Mouse (Mus musculus) stomach, embryonic 16.5 days (tissue): ENCODE data around the gene Gm3776. TPM values are rescaled to one million over a fixed set of nuclear protein-coding genes. Genes with fewer than 3 reads are reported as not detected.
"Not testable (repeated sequence)": the region's sequence is repeated elsewhere in the genome, so short reads cannot be mapped to it uniquely, and the experiment has no call there.

ENCODE experiments used
- ATAC-seq: fragments of 200-750 bp; cut with Nextera tagmentation; 2 replicates; pipeline ENCODE4 v1.8.0; 2017; ENCODE audit warnings: moderate number of reproducible peaks, moderate TSS enrichment; ENCODE audit not compliant: insufficient read depth, low FRiP score
- H3K27ac ChIP-seq: fragments of 300-500 bp; sonication (generic); 2 replicates; pipeline ENCODE4 v1.5.1; 2014; ENCODE audit warnings: low read length
- H3K27me3 ChIP-seq: fragments of 300-500 bp; sonication (generic); 2 replicates; pipeline ENCODE4 v1.6.1; 2014; ENCODE audit warnings: low read length, control low read depth, mixed read lengths; ENCODE audit not compliant: control insufficient read depth, insufficient read depth
- H3K36me3 ChIP-seq: fragments of 300-500 bp; sonication (generic); 2 replicates; pipeline ENCODE4 v1.6.1; 2014; ENCODE audit warnings: low read length; ENCODE audit not compliant: control insufficient read depth, insufficient read depth
- H3K4me1 ChIP-seq: fragments of 300-500 bp; sonication (generic); 2 replicates; pipeline ENCODE4 v1.6.1; 2014; ENCODE audit warnings: low read length, control low read depth, mixed read lengths; ENCODE audit not compliant: control insufficient read depth, insufficient read depth
- H3K4me2 ChIP-seq: fragments of 300-500 bp; sonication (generic); 2 replicates; pipeline ENCODE4 v1.6.1; 2014; ENCODE audit warnings: low read depth, low read length, mixed read lengths
- H3K4me3 ChIP-seq: fragments of 300-500 bp; sonication (generic); replicated peaks from 2 replicates; pipeline ENCODE4 v1.5.1; 2014; ENCODE audit warnings: mild to moderate bottlenecking, low read length
- H3K9ac ChIP-seq: fragments of 300-500 bp; sonication (generic); 2 replicates; pipeline ENCODE4 v1.6.1; 2014; ENCODE audit warnings: low read length
- H3K9me3 ChIP-seq: fragments of 300-500 bp; sonication (generic); replicated peaks from 2 replicates; pipeline ENCODE4 v1.6.1; 2016; ENCODE audit warnings: low read length, control low read depth; ENCODE audit not compliant: control insufficient read depth
- WGBS: fragments of 180-500 bp; shearing (Covaris S2); extraction: QIAGEN DNeasy Blood & Tissue Kit; methylation state at CpG from one replicate; pipeline ENCODE4 v1.1.7; 2014; 5-methylcytosine and 5-hydroxymethylcytosine counted together
- polyA plus RNA-seq: library from polyadenylated mRNA; unstranded; fragments of >200 nt; fragmentation: Nextera tagmentation; extraction: Ambion mirVana; gene quantifications from 2 replicates; pipeline ENCODE4 v1.2.1, GENCODE M21; 2015

Gene Gm3776
- polyA plus RNA-seq, 1 experiment from 2014 or later: 87.2 TPM

DNA sequence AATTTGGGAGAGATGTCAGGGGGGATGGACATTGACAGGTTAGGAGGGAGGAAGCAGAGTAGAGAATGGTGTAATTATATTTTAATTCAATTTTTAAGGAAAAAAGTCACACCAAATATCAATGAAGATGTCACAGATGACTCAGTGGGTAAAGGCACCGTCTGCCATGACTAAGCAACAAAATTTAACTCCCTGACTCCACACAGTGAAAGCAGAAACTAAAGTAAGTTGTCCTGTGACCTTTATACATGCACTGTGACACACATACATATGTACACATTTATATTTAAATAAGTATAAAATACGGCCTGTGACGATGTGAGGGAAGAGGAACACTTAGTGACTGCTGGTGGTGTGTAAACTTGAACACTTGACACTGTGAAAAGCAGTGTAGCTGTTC is 51.2 kb downstream of the Gm3776 start:
- H3K4me2 ChIP-seq, ATAC-seq, H3K9me3 ChIP-seq, H3K27me3 ChIP-seq, H3K27ac ChIP-seq, H3K9ac ChIP-seq, H3K36me3 ChIP-seq, H3K4me1 ChIP-seq, H3K4me3 ChIP-seq: not testable (repeated sequence)
- WGBS: 60% methylated on average over 1 of the region's 3 CpGs

DNA sequence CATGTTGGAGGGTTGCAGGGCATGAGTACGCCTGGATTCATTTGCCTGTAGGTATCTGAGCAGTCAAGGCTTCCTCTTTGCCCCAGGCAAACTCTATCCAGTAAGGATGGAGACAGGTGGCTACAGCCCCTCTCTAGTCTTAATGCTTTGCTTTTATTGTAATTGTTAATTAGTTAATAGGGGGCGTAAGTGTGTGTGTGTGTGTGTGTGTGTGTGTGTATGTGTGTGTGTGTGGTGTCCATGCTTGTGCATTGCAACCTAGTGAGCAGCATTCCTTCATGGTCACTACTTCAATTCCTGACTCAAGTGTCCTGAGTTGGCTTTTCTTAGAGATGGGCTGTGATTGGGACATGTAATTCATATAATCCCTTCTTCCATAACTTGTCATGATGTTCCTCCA is 57.8 kb downstream of the Gm3776 start, which contains the start of gene Omt2a:
Gene Omt2a (minus strand): TSS at position 101 of the 400 bp plus-strand sequence.
- no peak for ATAC-seq
- Histone ChIP-seq H3K4me1 (no peaks in the 10 kb centered on the region), H3K36me3 (no peaks in the 10 kb centered on the region), H3K9ac (no peak within 1 kb of the TSS), H3K27ac (no peak within 1 kb of the TSS), H3K9me3 (no peaks in the 10 kb centered on the region), H3K27me3 (no peaks in the 10 kb centered on the region), H3K4me3 (no peak within 1 kb of the TSS), H3K4me2 (no peak within 1 kb of the TSS)
- WGBS: 85% methylated on average over 2 of the region's 2 CpGs

Other genes with a start within 250 kb of the Gm3776 start
- gene Gcm1, start 205.2 kb upstream of the Gm3776 start, polyA plus RNA-seq: not detected in 2 replicates
- 35.7 and 36.2 TPM in 2 replicates for gene Fbxo9, start 148.1 kb upstream of the Gm3776 start, polyA plus RNA-seq
- gene Ick, start 147.9 kb upstream of the Gm3776 start, polyA plus RNA-seq: 25.3 and 25.6 TPM in 2 replicates
- gene Gsta4, start 74.4 kb upstream of the Gm3776 start, polyA plus RNA-seq: 784 and 968 TPM in 2 replicates
- 109 and 152 TPM in 2 replicates for gene Gsta1, start 26.5 kb upstream of the Gm3776 start, polyA plus RNA-seq
- gene Gm10639, start 32.8 kb downstream of the Gm3776 start, polyA plus RNA-seq: 0.36 and 0.65 TPM in 2 replicates
- gene Omt2a, start 57.7 kb downstream of the Gm3776 start, polyA plus RNA-seq: not detected in 2 replicates
- not detected in 2 replicates for gene Omt2b, start 70.5 kb downstream of the Gm3776 start, polyA plus RNA-seq
- 31.3 and 32.1 TPM in 2 replicates for gene Gsta2, start 98.7 kb downstream of the Gm3776 start, polyA plus RNA-seq
- gene Dppa5a, start 111.0 kb downstream of the Gm3776 start, polyA plus RNA-seq: 0.23 TPM in 1 of 2 replicates, not detected in the other
- 0.55 and 0.75 TPM in 2 replicates for gene Ooep, start 121.6 kb downstream of the Gm3776 start, polyA plus RNA-seq
- 0.14 and 0.15 TPM in 2 replicates for gene Ddx43, start 138.6 kb downstream of the Gm3776 start, polyA plus RNA-seq
- gene Cgas, start 186.1 kb downstream of the Gm3776 start, polyA plus RNA-seq: 2.2 and 2.9 TPM in 2 replicates
- gene Mto1, start 191.1 kb downstream of the Gm3776 start, polyA plus RNA-seq: 24.4 and 26.0 TPM in 2 replicates
- gene Gm17324, start 191.7 kb downstream of the Gm3776 start, polyA plus RNA-seq: 0.62 and 0.70 TPM in 2 replicates
- 4,219 and 4,255 TPM in 2 replicates for gene Eef1a1, start 232.0 kb downstream of the Gm3776 start, polyA plus RNA-seq